Mouse (Mus musculus) liver, postnatal 0 days (tissue): ENCODE measurements around the gene Znrf3. TPM values are rescaled to one million over a fixed set of nuclear protein-coding genes. Genes with fewer than 3 reads are reported as not detected.

Experiments used
- ATAC-seq: fragments of 200-750 bp; cut with Nextera tagmentation; 2 replicates; pipeline ENCODE4 v1.8.0; 2017; ENCODE audit warnings: mild to moderate bottlenecking, moderate library complexity
- DNase-seq: peaks from one replicate; pipeline ENCODE4 v3.0.0-alpha.2; 2016
- H3K27ac ChIP-seq: fragments of 300-500 bp; sonication (generic); 2 replicates; pipeline ENCODE4 v1.5.1; 2014; ENCODE audit warnings: antibody characterized with exemption, moderate library complexity, mild to moderate bottlenecking, low read depth
- H3K27me3 ChIP-seq: fragments of 300-500 bp; sonication (generic); 2 replicates; pipeline ENCODE4 v1.6.1; 2014; ENCODE audit warnings: low read length, control low read depth, mixed read lengths; ENCODE audit not compliant: insufficient read depth
- H3K36me3 ChIP-seq: fragments of 300-500 bp; sonication (generic); replicated peaks from 2 replicates; pipeline ENCODE4 v1.6.1; 2014; ENCODE audit warnings: mild to moderate bottlenecking, control low read depth, low read length, moderate library complexity, mixed read lengths; ENCODE audit not compliant: insufficient read depth
- H3K4me1 ChIP-seq: fragments of 300-500 bp; sonication (generic); 2 replicates; pipeline ENCODE4 v1.6.1; 2014; ENCODE audit warnings: antibody characterized with exemption, mild to moderate bottlenecking, control low read depth; ENCODE audit not compliant: insufficient read depth
- H3K4me2 ChIP-seq: fragments of 300-500 bp; sonication (generic); 2 replicates; pipeline ENCODE4 v1.6.1; 2014; ENCODE audit warnings: low read depth, mild to moderate bottlenecking, low read length, moderate library complexity, mixed read lengths
- H3K4me3 ChIP-seq: fragments of 300-500 bp; sonication (generic); 2 replicates; pipeline ENCODE4 v1.5.1; 2014; ENCODE audit warnings: low read depth, low read length
- H3K9ac ChIP-seq: fragments of 300-500 bp; sonication (generic); replicated peaks from 2 replicates; pipeline ENCODE4 v1.6.1; 2014; ENCODE audit warnings: mild to moderate bottlenecking, moderate library complexity
- H3K9me3 ChIP-seq: fragments of 300-500 bp; sonication (generic); 2 replicates; pipeline ENCODE4 v1.6.1; 2016; ENCODE audit warnings: mild to moderate bottlenecking, control low read depth, low read length, mixed read lengths
- CTCF ChIP-seq: sonication (generic); IDR thresholded peaks from 2 replicates; pipeline ENCODE4 v1.5.1; 2016; ENCODE audit warnings: antibody characterized with exemption, low read depth
- EP300 ChIP-seq: IDR thresholded peaks from 2 replicates; pipeline ENCODE4 v1.6.1; 2016; ENCODE audit warnings: antibody characterized with exemption, low read depth, mild to moderate bottlenecking
- WGBS: fragments of 180-500 bp; shearing (Covaris S2); extraction: QIAGEN DNeasy Blood & Tissue Kit; methylation state at CpG from one replicate; pipeline ENCODE4 v1.1.7; 2014; ENCODE audit not compliant: insufficient replicate concordance; 5-methylcytosine and 5-hydroxymethylcytosine counted together
- polyA plus RNA-seq: library from polyadenylated mRNA; unstranded; fragments of >200 nt; fragmentation: Nextera tagmentation; extraction: Ambion mirVana; gene quantifications from 2 replicates; pipeline ENCODE4 v1.2.1, GENCODE M21; 2015

Gene Znrf3
- polyA plus RNA-seq, 1 experiment from 2014 or later: 4.5 TPM

GRCm38 (mm10) chr11:5390969-5391831, 53.4 kb downstream of the Znrf3 start:
- Histone ChIP-seq H3K4me2 (no peak overlapping the region), H3K9ac (no peak overlapping the region), H3K4me3 (no peak overlapping the region), H3K4me1 (peaks cover 6% of the 10 kb centered on the region; the same call in 1 of the 2 replicates), H3K36me3 (no peaks in the 10 kb centered on the region), H3K27me3 (no peaks in the 10 kb centered on the region), H3K27ac (no peak overlapping the region), H3K9me3 (no peaks in the 10 kb centered on the region)
- TF ChIP-seq EP300 (no peak), CTCF (no peak)
- ATAC-seq (no peak), DNase-seq (no peak)
- WGBS: 38% methylated on average over 4 of the region's 4 CpGs

- TF ChIP-seq EP300: no peak
- ATAC-seq: no peak
- whole genome bisulfite sequencing: 81% methylated on average over 2 of the region's 2 CpGs
- Histone ChIP-seq H3K4me1 (0 out of 2 replicates have a peak, but pooled peaks cover 2% of the 10 kb centered on the region), H3K27me3 (no peaks in the 10 kb centered on the region), H3K9me3 (no peaks in the 10 kb centered on the region), H3K36me3 (no peaks in the 10 kb centered on the region), H3K9ac (no peak overlapping the region), H3K27ac (no peak overlapping the region), H3K4me2 (no peak overlapping the region), H3K4me3 (no peak overlapping the region)
- no peak for DNase-seq
Observed at GRCm38 (mm10) chr11:5382652-5383051, 62.0 kb downstream of the Znrf3 start.

- DNase-seq: no peak
- Histone ChIP-seq H3K4me1 (0 out of 2 replicates have a peak, but pooled peaks cover 2% of the 10 kb centered on the region), H3K9me3 (no peaks in the 10 kb centered on the region), H3K36me3 (no peaks in the 10 kb centered on the region), H3K4me2 (no peak overlapping the region), H3K9ac (no peak overlapping the region), H3K27me3 (no peaks in the 10 kb centered on the region), H3K4me3 (no peak overlapping the region), H3K27ac (no peak overlapping the region)
- TF ChIP-seq CTCF (no peak), EP300 (no peak)
- 83% methylated on average over 5 of the region's 5 CpGs for WGBS
- ATAC-seq: no peak
Observed at GRCm38 (mm10) chr11:5381226-5381625, 63.4 kb downstream of the Znrf3 start.

GRCm38 (mm10) chr11:5380275-5380674, 64.4 kb downstream of the Znrf3 start:
- Histone ChIP-seq H3K4me3 (no peak overlapping the region), H3K36me3 (no peaks in the 10 kb centered on the region), H3K27me3 (no peaks in the 10 kb centered on the region), H3K27ac (peak overlapping the region; percentile 59; the same call in 1 of the 2 replicates), H3K4me1 (0 out of 2 replicates have a peak, but pooled peaks cover 2% of the 10 kb centered on the region), H3K4me2 (no peak overlapping the region), H3K9ac (no peak overlapping the region), H3K9me3 (no peaks in the 10 kb centered on the region)
- 51% methylated on average over 3 of the region's 3 CpGs for WGBS
- TF ChIP-seq CTCF: no peak
- no peak for TF ChIP-seq EP300
- peak; percentile 54 for DNase-seq
- peak; percentile 96 for ATAC-seq

- ATAC-seq (no peak), DNase-seq (peak; percentile 23)
- Histone ChIP-seq H3K36me3 (no peaks in the 10 kb centered on the region), H3K9ac (no peak overlapping the region), H3K4me2 (no peak overlapping the region), H3K4me3 (no peak overlapping the region), H3K27me3 (no peaks in the 10 kb centered on the region), H3K9me3 (no peaks in the 10 kb centered on the region), H3K4me1 (no peaks in the 10 kb centered on the region), H3K27ac (no peak overlapping the region)
- 27% methylated on average over 10 of the region's 10 CpGs for WGBS
- TF ChIP-seq EP300 (no peak), CTCF (no peak)
Observed at GRCm38 (mm10) chr11:5369176-5369575, 75.5 kb downstream of the Znrf3 start.

GRCm38 (mm10) chr11:5368492-5368891, 76.2 kb downstream of the Znrf3 start:
- no peaks in the 10 kb centered on the region for H3K4me1 ChIP-seq
- no peak overlapping the region for H3K9ac ChIP-seq
- TF ChIP-seq CTCF (no peak), EP300 (no peak)
- H3K27ac ChIP-seq: no peak overlapping the region
- H3K9me3 ChIP-seq: no peaks in the 10 kb centered on the region
- no peak for DNase-seq
- no peak overlapping the region for H3K4me3 ChIP-seq
- no peak for ATAC-seq
- no peaks in the 10 kb centered on the region for H3K27me3 ChIP-seq
- H3K36me3 ChIP-seq: no peaks in the 10 kb centered on the region
- no peak overlapping the region for H3K4me2 ChIP-seq
